Mouse (Mus musculus): ENCODE results near the gene Krt15. TPM values are rescaled to one million over a fixed set of nuclear protein-coding genes. Genes with fewer than 3 reads are reported as not detected.

The Krt15 gene
- not detected in 2 replicates for polyA plus RNA-seq (2012; ENCODE audit: insufficient read depth, low replicate concordance)

- Histone ChIP-seq H3K9me3 (no peaks in the 10 kb centered on the region), H3K36me3 (replicated peaks; ENCODE audit: low read length) (no peaks in the 10 kb centered on the region), H3K4me3 (replicated peaks) (no peak within 1 kb of the TSS), H3K4me1 (no peaks in the 10 kb centered on the region), H3K27me3 (replicated peaks) (peaks cover 21% of the 10 kb centered on the region)
- TF ChIP-seq GATA1 (IDR thresholded peaks at IDR 0.05; ENCODE audit: borderline replicate concordance, low read length) (no peak), FLI1 (IDR thresholded peaks at IDR 0.05; ENCODE audit: low read length) (no peak)
Observed at GRCm38 (mm10) chr11:100135731-100136130, at the start of gene Krt15. Gene Krt15 (minus strand): TSS chr11:100135928.

- Histone ChIP-seq H3K27me3 (replicated peaks) (peaks cover 4% of the 10 kb centered on the region), H3K4me1 (no peaks in the 10 kb centered on the region), H3K9me3 (peaks cover 17% of the 10 kb centered on the region), H3K4me3 (replicated peaks) (no peak overlapping the region), H3K36me3 (replicated peaks; ENCODE audit: low read length) (no peaks in the 10 kb centered on the region)
- TF ChIP-seq GATA1 (IDR thresholded peaks at IDR 0.05; ENCODE audit: borderline replicate concordance, low read length) (no peak), FLI1 (IDR thresholded peaks at IDR 0.05; ENCODE audit: low read length) (no peak)
Observed at GRCm38 (mm10) chr11:100181725-100182124, 46.0 kb upstream of the Krt15 start.

- no peaks in the 10 kb centered on the region for H3K4me1 ChIP-seq
- H3K36me3 ChIP-seq (replicated peaks; ENCODE audit: low read length): no peaks in the 10 kb centered on the region
- H3K9me3 ChIP-seq: peaks cover 9% of the 10 kb centered on the region
- H3K27me3 ChIP-seq (replicated peaks): peaks cover 4% of the 10 kb centered on the region
- no peak overlapping the region for H3K4me3 ChIP-seq (replicated peaks)
- no peak for TF ChIP-seq FLI1 (IDR thresholded peaks at IDR 0.05; ENCODE audit: low read length)
- TF ChIP-seq GATA1 (IDR thresholded peaks at IDR 0.05; ENCODE audit: borderline replicate concordance, low read length): no peak
Observed at GRCm38 (mm10) chr11:100179260-100179659, 43.5 kb upstream of the Krt15 start.

- H3K27me3 ChIP-seq (replicated peaks): peaks cover 4% of the 10 kb centered on the region
- H3K9me3 ChIP-seq: peaks cover 9% of the 10 kb centered on the region
- TF ChIP-seq GATA1 (IDR thresholded peaks at IDR 0.05; ENCODE audit: borderline replicate concordance, low read length) (no peak), FLI1 (IDR thresholded peaks at IDR 0.05; ENCODE audit: low read length) (no peak)
- H3K4me1 ChIP-seq: no peaks in the 10 kb centered on the region
- H3K36me3 ChIP-seq (replicated peaks; ENCODE audit: low read length): no peaks in the 10 kb centered on the region
- no peak overlapping the region for H3K4me3 ChIP-seq (replicated peaks)
Observed at GRCm38 (mm10) chr11:100178307-100178706, 42.6 kb upstream of the Krt15 start.

GRCm38 (mm10) chr11:100176791-100177190 lies 41.1 kb upstream of the Krt15 start:
- Histone ChIP-seq H3K4me1 (no peaks in the 10 kb centered on the region), H3K9me3 (no peaks in the 10 kb centered on the region), H3K4me3 (replicated peaks) (no peak overlapping the region), H3K36me3 (replicated peaks; ENCODE audit: low read length) (no peaks in the 10 kb centered on the region), H3K27me3 (replicated peaks) (peaks cover 5% of the 10 kb centered on the region)
- TF ChIP-seq FLI1 (IDR thresholded peaks at IDR 0.05; ENCODE audit: low read length) (no peak), GATA1 (IDR thresholded peaks at IDR 0.05; ENCODE audit: borderline replicate concordance, low read length) (no peak)

- Histone ChIP-seq H3K36me3 (replicated peaks; ENCODE audit: low read length) (no peaks in the 10 kb centered on the region), H3K9me3 (no peaks in the 10 kb centered on the region), H3K4me3 (replicated peaks) (no peak overlapping the region), H3K27me3 (replicated peaks) (peaks cover 11% of the 10 kb centered on the region), H3K4me1 (no peaks in the 10 kb centered on the region)
- TF ChIP-seq GATA1 (IDR thresholded peaks at IDR 0.05; ENCODE audit: borderline replicate concordance, low read length): no peak
- no peak for TF ChIP-seq FLI1 (IDR thresholded peaks at IDR 0.05; ENCODE audit: low read length)
Observed at GRCm38 (mm10) chr11:100168765-100169762, 33.3 kb upstream of the Krt15 start.

- H3K4me1 ChIP-seq: no peaks in the 10 kb centered on the region
- no peaks in the 10 kb centered on the region for H3K36me3 ChIP-seq (replicated peaks; ENCODE audit: low read length)
- H3K4me3 ChIP-seq (replicated peaks): no peak overlapping the region
- TF ChIP-seq GATA1 (IDR thresholded peaks at IDR 0.05; ENCODE audit: borderline replicate concordance, low read length) (no peak), FLI1 (IDR thresholded peaks at IDR 0.05; ENCODE audit: low read length) (no peak)
- no peaks in the 10 kb centered on the region for H3K9me3 ChIP-seq
- peaks cover 11% of the 10 kb centered on the region for H3K27me3 ChIP-seq (replicated peaks)
Observed at GRCm38 (mm10) chr11:100168071-100168470, 32.3 kb upstream of the Krt15 start.

- no peak for TF ChIP-seq FLI1 (IDR thresholded peaks at IDR 0.05; ENCODE audit: low read length)
- no peak for TF ChIP-seq GATA1 (IDR thresholded peaks at IDR 0.05; ENCODE audit: borderline replicate concordance, low read length)
- no peaks in the 10 kb centered on the region for H3K9me3 ChIP-seq
- peaks cover 7% of the 10 kb centered on the region for H3K27me3 ChIP-seq (replicated peaks)
- H3K36me3 ChIP-seq (replicated peaks; ENCODE audit: low read length): no peaks in the 10 kb centered on the region
- no peaks in the 10 kb centered on the region for H3K4me1 ChIP-seq
- no peak overlapping the region for H3K4me3 ChIP-seq (replicated peaks)
Observed at GRCm38 (mm10) chr11:100164392-100164791, 28.7 kb upstream of the Krt15 start.

- Histone ChIP-seq H3K36me3 (replicated peaks; ENCODE audit: low read length) (no peaks in the 10 kb centered on the region), H3K4me3 (replicated peaks) (no peak overlapping the region), H3K9me3 (no peaks in the 10 kb centered on the region), H3K27me3 (replicated peaks) (peaks cover 5% of the 10 kb centered on the region), H3K4me1 (no peaks in the 10 kb centered on the region)
- TF ChIP-seq GATA1 (IDR thresholded peaks at IDR 0.05; ENCODE audit: borderline replicate concordance, low read length) (no peak), FLI1 (IDR thresholded peaks at IDR 0.05; ENCODE audit: low read length) (no peak)
Observed at GRCm38 (mm10) chr11:100157908-100158477, 22.3 kb upstream of the Krt15 start.

GRCm38 (mm10) chr11:100157331-100157730 lies 21.6 kb upstream of the Krt15 start:
- TF ChIP-seq FLI1 (IDR thresholded peaks at IDR 0.05; ENCODE audit: low read length) (no peak), GATA1 (IDR thresholded peaks at IDR 0.05; ENCODE audit: borderline replicate concordance, low read length) (no peak)
- Histone ChIP-seq H3K9me3 (no peaks in the 10 kb centered on the region), H3K36me3 (replicated peaks; ENCODE audit: low read length) (no peaks in the 10 kb centered on the region), H3K27me3 (replicated peaks) (peaks cover 5% of the 10 kb centered on the region), H3K4me3 (replicated peaks) (no peak overlapping the region), H3K4me1 (no peaks in the 10 kb centered on the region)
